Mouse (Mus musculus) Patski (cell line): ENCODE results near the gene Map7d2. TPM values are rescaled to one million over a fixed set of nuclear protein-coding genes. Genes with fewer than 3 reads are reported as not detected.
"Not testable (repeated sequence)": the region's sequence is repeated elsewhere in the genome, so short reads cannot be mapped to it uniquely, and the experiment has no call there.

Experiments used
- ATAC-seq: fragments of 100-300 bp; one replicate; pipeline ENCODE4 v1.8.0; 2021
- CTCF ChIA-PET: fragments of 350-600 bp; sonication (Branson Sonifier 250); formaldehyde crosslinking; loops from one replicate; lab custom pipeline; 2022; ENCODE audit warnings: inconsistent platforms; lab: Charles Lee
- POLR2A ChIA-PET: fragments of 350-600 bp; sonication (Branson Sonifier 250); formaldehyde crosslinking; loops from one replicate; lab custom pipeline; 2022; ENCODE audit warnings: antibody characterized with exemption, inconsistent platforms; lab: Charles Lee
- DNase-seq: peaks from one replicate; pipeline ENCODE4 v3.0.0-alpha.2; 2011; ENCODE audit warnings: low read depth, low spot score
- H3K27me3 ChIP-seq: fragments of 371-371 bp; one replicate; pipeline ENCODE4 v1.5.1; 2021
- CTCF ChIP-seq: fragments of 100-300 bp; IDR thresholded peaks from one replicate; pipeline ENCODE4 v1.5.1; 2021
- in situ Hi-C: fragments of 300-500 bp; cut with MboI; formaldehyde crosslinking; loops from 3 replicates; pipeline ENCODE4 v1.11.1; 2018; ENCODE audit warnings: low pct_unique_long_range_greater_than_20kb, mixed read lengths
- polyA plus RNA-seq: library from polyadenylated mRNA; unstranded; gene quantifications from one replicate; pipeline ENCODE4 v1.2.3, GENCODE M21; 2021

Map7d2 gene
- polyA plus RNA-seq, 1 experiment from 2014 or later: 0.72 TPM

DNA sequence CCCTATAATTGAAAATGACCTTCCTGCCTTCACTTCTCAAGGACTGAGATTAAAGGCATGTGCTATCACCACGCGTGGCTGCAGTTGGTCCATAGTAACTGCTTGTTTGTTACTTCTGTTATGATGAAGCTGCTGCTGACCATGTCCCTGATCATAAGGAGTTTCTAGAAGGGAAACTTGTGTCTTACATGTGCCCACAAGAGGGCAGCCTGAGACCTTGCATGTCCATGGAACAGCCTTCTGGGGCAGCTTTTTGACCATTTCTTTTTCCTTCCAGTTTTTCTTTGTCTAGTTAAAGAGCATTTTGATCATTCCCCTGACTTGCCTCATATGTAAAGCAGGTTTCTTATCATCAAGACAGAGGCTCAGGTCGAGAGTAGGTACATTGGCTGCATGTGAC lies 27.8 kb downstream of the Map7d2 start:
- CTCF ChIA-PET: interaction anchor here (1.1 kb wide), 1 partner anchor 165 kb away, joined by 4 read pairs; no protein-coding TSS in a partner anchor
- H3K27me3 ChIP-seq: peaks cover 19% of the 10 kb centered on the region
- POLR2A ChIA-PET: no interaction called here
- no peak for ATAC-seq
- TF ChIP-seq CTCF: peak; percentile 68
- DNase-seq: no peak
- in situ Hi-C loops: loop anchor here (25.0 kb wide), 1 partner anchor 520 kb away; no protein-coding TSS in a partner anchor

DNA sequence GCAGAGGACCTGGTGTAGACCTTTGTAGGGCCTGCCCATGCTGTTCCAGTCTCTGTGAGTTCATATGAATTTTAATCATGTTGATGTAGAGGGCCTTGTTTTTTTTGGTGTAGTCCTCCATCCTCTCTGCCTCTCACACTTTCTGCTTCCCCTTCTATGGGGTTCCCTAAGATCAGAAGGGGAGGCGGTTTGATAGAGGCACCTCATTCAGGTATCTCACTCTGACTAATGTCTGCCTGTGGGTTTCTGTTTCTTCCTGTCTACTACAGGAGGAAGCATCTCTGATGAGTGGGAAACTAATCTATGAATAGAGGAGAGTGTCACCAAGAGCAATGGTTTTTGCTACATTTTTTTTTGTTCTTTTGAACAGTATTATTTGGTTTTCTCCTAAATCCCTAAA lies 32.8 kb downstream of the Map7d2 start:
- H3K27me3 ChIP-seq: peaks cover 7% of the 10 kb centered on the region
- ChIA-PET CTCF (no interaction called here), POLR2A (no interaction called here)
- in situ Hi-C loops: loop anchor here (5.0 to 25.0 kb wide), 2 partner anchors 160 to 515 kb away; no protein-coding TSS in a partner anchor
- ATAC-seq: no peak
- DNase-seq: no peak
- no peak for TF ChIP-seq CTCF

DNA sequence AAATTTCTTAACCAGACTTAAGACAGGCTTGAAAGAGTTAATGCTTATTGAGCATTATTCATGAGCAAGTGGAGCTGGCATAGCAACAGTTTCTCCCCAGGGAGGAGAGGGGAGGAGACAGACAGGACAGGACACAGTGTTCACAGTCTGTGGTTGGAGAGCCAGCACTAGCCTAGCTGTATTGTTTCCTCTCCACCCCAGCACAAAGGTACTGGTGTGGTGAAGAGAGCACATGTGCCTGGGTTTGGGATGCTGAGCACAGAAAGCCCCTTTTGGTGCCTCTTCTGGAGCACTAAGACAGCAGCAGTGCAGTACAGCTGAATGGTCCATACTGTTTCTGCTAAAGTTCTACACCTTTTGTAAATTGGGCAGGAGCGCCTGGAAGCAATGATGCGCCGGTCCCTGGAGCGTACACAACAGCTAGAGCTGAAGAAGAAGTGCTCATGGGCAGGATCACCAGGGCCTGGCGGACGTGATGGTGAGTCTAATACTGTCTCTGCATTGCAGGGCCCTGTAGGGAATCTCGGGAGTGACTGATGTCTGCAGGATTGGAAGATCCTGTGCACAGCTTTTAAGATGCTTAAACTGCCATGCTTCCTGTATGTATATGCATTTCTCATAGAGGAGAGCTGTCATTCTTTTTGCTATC lies 44.8 kb downstream of the Map7d2 start:
- ChIA-PET CTCF (no interaction called here), POLR2A (no interaction called here)
- DNase-seq (no peak), ATAC-seq (no peak)
- TF ChIP-seq CTCF: no peak
- H3K27me3 ChIP-seq: peaks cover 44% of the 10 kb centered on the region
- in situ Hi-C loops: no loop called here

DNA sequence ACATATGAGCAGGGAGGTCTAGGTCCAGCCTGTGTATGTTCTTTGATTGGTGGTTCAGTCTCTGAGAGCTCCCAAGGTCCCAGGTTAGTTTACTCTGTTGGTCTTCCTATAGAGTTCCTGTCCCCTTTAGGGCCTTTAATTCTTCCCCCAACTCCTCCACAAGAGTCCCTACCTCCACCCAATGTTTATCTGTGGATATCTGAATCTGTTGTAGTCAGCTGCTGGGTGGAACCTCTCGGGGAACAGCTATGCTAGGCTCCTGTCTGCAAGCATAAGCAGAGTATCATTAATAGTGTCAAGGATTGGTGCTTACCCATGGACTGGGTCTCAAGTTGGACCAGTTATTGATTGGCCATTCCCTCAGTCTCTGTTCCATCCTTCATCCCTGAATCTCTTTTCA lies 60.4 kb downstream of the Map7d2 start:
- TF ChIP-seq CTCF: no peak
- ATAC-seq: no peak
- POLR2A ChIA-PET: no interaction called here
- in situ Hi-C loops: no loop called here
- DNase-seq: no peak
- H3K27me3 ChIP-seq: peaks cover 9% of the 10 kb centered on the region
- CTCF ChIA-PET: no interaction called here

DNA sequence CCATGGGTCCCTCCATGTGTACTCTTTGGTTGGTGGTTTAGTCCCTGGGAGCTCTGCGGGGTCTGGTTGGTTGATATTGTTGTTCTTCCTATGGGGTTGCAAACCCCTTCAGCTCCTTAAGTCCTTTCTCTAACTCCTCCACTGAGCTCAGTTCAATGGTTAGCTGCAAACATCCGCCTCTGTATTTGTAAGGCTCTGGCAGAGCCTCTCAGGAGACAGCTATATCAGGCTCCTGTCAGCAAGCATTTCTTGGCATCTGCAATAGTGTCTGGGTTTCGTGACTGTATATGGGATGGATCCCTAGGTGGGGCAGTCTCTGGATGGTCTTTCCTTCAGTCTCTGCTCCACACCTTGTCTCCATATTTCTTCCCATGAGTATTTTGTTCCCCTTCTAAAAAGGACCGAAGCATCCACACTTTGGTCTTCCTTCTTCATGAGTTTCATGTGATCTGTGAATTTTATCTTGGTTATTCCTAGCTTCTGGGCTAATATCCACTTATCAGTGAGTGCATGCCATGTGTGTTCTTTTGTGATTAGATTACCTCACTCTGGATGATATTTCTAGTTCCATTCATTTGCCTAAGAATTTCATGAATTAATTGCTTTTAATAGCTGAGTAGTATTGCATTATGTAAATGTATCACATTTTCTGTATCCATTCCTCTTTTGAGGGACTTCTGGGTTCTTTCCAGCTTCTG lies 64.0 kb downstream of the Map7d2 start:
- POLR2A ChIA-PET, ATAC-seq, in situ Hi-C loops, CTCF ChIA-PET, DNase-seq: not testable (repeated sequence)
- peaks cover 21% of the 10 kb centered on the region for H3K27me3 ChIP-seq

DNA sequence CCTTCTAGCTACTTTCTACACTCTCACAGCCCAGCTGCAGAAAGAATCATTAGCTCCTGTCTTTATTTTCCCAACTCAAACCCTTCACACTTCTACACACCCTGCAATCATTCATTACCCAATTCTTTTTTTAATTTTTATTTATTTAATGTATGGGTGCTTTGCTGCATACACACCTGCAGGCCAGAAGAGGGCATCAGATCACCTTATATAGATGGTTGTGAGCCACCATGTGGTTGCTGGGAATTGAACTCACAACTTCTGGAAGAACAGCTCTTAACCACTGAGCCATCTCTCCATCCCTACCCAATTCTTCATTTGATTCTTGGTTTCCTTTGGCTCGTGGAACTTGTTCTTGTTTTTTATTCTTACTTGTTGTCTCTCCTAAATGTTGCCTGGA lies 69.9 kb downstream of the Map7d2 start:
- in situ Hi-C loops: no loop called here
- no peak for DNase-seq
- peaks cover 37% of the 10 kb centered on the region for H3K27me3 ChIP-seq
- ATAC-seq: no peak
- ChIA-PET POLR2A (no interaction called here), CTCF (no interaction called here)
- TF ChIP-seq CTCF: peak; percentile 55

DNA sequence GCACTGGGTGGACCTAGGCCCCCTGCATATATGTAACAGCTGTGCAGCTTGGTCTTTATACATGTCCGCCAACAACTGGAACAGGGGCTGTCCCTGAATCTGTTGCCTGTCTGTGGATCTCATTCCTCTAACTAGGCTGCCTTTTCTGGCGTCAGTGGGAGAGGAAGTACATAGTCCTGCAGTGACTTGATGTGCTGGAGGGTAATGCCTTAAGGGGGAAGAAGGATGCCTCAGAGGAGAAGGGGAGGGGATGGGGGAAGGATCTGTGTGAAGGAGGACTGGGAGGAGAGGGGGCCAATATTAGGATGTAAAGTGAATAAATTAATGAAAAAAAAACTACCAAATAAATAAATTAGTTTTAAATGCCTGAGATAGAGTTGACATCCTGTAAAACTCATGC lies 88.8 kb downstream of the Map7d2 start:
- DNase-seq: no peak
- peaks cover 9% of the 10 kb centered on the region for H3K27me3 ChIP-seq
- TF ChIP-seq CTCF: no peak
- in situ Hi-C loops: no loop called here
- ATAC-seq: no peak
- ChIA-PET POLR2A (interaction anchor here (0.7 kb wide), 1 partner anchor 11 kb away, joined by 3 read pairs; no protein-coding TSS in a partner anchor), CTCF (no interaction called here)

DNA sequence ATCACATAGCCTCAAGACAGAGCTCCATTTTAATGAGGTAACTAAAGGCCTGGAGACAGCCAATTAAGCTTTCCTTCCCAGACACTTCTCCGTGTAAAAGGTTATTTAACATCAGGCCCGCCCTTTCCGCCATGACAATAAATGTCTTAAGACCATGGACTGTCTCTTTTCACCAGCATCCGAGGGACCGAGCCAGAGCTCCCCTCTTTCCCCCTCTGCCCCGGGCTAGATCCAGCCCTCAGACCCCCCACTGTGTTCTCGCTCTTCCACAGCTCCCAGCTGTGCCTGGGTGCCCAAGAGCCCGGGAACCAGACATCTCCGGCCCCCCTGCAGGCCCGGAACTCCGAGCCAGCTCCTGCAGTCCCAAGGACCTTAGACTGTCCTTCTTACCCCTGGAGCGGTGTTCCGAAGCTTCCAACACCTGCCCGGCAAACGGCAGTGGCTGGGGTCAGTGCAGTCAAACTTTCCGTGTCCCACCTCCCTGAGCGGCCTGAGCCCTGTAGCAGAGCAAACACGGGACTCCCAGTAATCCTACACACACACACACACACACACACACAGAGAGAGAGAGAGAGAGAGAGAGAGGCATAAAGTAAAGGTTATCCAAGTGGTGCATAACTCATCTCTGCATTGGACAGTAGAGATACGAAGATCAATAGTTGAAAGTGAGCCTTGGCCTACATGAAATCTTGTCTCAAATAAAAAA lies 94.1 kb downstream of the Map7d2 start:
- no peak for DNase-seq
- ATAC-seq: no peak
- POLR2A ChIA-PET: interaction anchor here (0.6 kb wide), 1 partner anchor 13 kb away, joined by 3 read pairs; no protein-coding TSS in a partner anchor

DNA sequence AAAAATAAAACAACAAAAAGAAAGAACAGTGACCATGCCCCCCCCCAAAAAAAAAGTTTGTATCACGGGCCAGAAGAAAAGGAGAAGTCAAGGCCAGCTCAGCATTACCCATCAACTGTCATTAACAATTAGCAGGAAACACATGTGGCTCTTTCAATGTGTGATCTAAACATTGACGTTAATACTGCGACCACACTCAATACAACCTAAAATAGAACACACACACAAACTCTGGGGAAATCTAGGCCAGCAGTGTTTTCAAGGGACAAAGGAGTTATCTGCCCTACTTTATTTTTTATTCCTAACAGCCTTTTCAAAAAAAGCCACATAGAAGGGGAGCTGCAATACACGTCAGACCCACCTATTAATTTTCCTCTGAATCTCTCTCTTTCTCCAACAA lies 94.7 kb downstream of the Map7d2 start:
- TF ChIP-seq CTCF: no peak
- CTCF ChIA-PET: no interaction called here
- DNase-seq: no peak
- H3K27me3 ChIP-seq: no peaks in the 10 kb centered on the region
- in situ Hi-C loops: no loop called here
- POLR2A ChIA-PET: no interaction called here
- ATAC-seq: no peak

More for the DNA sequence above, 94.1 kb downstream of the Map7d2 start:
- in situ Hi-C loops: no loop called here
- CTCF ChIA-PET: interaction anchor here (0.7 kb wide), 1 partner anchor 10 kb away, joined by 4 read pairs; no protein-coding TSS in a partner anchor
- H3K27me3 ChIP-seq: no peaks in the 10 kb centered on the region
- no peak for TF ChIP-seq CTCF

DNA sequence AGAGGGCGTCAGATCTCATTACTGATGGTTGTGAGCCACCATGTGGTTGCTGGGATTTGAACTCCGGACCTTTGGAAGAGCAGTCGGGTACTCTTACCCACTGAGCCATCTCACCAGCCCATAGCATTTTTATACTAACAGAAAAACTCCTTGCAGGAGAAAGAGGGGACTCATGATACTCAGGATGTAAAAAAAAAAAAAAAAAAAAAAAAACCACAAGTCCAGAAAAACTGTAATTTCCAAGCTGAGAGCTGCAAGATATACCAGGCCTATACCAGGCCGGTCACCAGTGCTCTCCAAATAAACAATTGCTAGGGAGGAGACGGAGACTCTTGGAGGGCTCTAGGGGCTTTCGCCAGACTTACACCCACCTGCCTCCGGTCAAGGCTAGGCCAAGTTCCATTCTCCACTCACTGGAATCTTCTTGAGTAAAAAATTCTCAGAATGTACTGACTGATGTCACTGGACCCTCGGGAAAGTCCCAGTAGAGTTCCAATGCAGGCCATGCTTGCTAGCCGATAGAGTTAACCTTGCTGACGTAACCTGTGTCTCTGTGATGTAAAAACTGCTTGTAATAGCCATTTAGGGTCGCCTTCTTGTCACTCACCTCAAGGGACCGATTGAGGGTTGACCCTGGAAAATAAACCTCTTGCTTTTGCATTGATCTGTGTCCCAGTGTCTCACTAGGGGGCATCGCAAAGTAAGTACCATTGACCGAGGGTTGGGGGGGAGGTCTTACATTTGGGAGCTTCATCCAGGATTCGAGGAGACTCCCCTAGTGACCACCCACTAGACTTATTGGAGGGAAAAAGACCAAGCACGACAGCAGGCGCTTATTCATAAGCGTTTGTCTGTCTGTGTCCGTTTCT lies 95.7 kb downstream of the Map7d2 start:
- CTCF ChIA-PET: no interaction called here
- H3K27me3 ChIP-seq: no peaks in the 10 kb centered on the region
- in situ Hi-C loops: no loop called here
- DNase-seq: no peak
- no peak for TF ChIP-seq CTCF
- ATAC-seq: no peak
- POLR2A ChIA-PET: no interaction called here
